Mouse (Mus musculus) bone marrow, adult 2 months (tissue): Measurements from ENCODE around the gene Elmo1.

Experiments used
- CTCF ChIP-seq: fragments of 200-500 bp; IDR thresholded peaks from 2 replicates; pipeline ENCODE4 v1.5.1; 2011; ENCODE audit warnings: low read length, control low read depth; ENCODE audit not compliant: control insufficient read depth, insufficient read depth
- POLR2A ChIP-seq: fragments of 200-500 bp; IDR thresholded peaks from 2 replicates; pipeline ENCODE4 v1.6.1; 2011; ENCODE audit warnings: low read depth, mild to moderate bottlenecking, control low read depth, low read length, borderline replicate concordance; ENCODE audit not compliant: control insufficient read depth

DNA sequence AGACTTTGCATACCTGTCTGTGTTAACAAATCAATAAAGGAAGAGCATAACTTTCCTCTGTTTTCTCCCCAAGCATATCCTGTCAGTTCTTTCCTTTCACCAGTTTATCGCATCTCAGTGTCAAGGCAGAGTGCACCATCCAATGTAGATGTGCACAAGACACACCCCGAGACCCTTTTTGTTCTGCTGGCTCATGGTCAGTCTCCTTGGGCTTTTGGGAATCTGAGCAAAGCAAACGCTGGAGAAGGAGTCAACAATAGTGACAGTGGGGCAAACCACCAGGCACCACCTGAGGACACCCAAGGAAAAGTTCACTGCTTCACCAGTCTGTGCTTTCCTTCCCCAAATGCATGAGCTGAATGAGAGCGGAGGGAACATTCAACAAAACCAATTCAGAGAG lies 56.5 kb downstream of the Elmo1 start:
- TF ChIP-seq CTCF (no peak), POLR2A (no peak)
